Mouse (Mus musculus) Patski (cell line): ENCODE measurements around the gene Ubl4b. TPM values are rescaled to one million over a fixed set of nuclear protein-coding genes. Genes with fewer than 3 reads are reported as not detected.

Experiments
- ATAC-seq: fragments of 100-300 bp; one replicate; pipeline ENCODE4 v1.8.0; 2021
- CTCF ChIA-PET: fragments of 350-600 bp; sonication (Branson Sonifier 250); formaldehyde crosslinking; loops from one replicate; lab custom pipeline; 2022; ENCODE audit warnings: inconsistent platforms; lab: Charles Lee
- POLR2A ChIA-PET: fragments of 350-600 bp; sonication (Branson Sonifier 250); formaldehyde crosslinking; loops from one replicate; lab custom pipeline; 2022; ENCODE audit warnings: antibody characterized with exemption, inconsistent platforms; lab: Charles Lee
- DNase-seq: peaks from one replicate; pipeline ENCODE4 v3.0.0-alpha.2; 2011; ENCODE audit warnings: low read depth, low spot score
- H3K27me3 ChIP-seq: fragments of 371-371 bp; one replicate; pipeline ENCODE4 v1.5.1; 2021
- CTCF ChIP-seq: fragments of 100-300 bp; IDR thresholded peaks from one replicate; pipeline ENCODE4 v1.5.1; 2021
- in situ Hi-C: fragments of 300-500 bp; cut with MboI; formaldehyde crosslinking; loops from 3 replicates; pipeline ENCODE4 v1.11.1; 2018; ENCODE audit warnings: low pct_unique_long_range_greater_than_20kb, mixed read lengths
- polyA plus RNA-seq: library from polyadenylated mRNA; unstranded; gene quantifications from one replicate; pipeline ENCODE4 v1.2.3, GENCODE M21; 2021

The Ubl4b gene
- not detected for polyA plus RNA-seq

DNA sequence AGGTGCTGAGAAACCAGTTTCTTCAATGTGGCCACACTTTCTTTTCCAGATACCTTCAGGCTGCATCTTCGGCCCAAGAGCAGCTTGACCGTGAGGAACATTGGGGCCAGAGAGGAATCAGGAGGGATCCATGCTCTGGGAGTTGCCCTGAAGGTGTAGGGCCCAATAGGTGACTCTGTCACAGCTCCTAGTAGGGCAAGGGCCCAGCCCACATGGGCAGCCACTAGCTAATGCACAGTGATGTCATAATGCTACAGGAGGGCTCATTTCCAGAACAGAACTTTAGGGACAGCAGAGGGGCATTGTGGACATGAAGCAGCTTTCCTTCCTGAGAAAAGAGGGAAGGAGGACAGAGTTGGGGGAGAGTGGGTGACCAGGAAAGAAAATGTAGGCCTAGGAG, at the start of gene Ubl4b:
Ubl4b (minus strand) TSS at position 232 of the 400 bp plus-strand sequence.
- in situ Hi-C loops = loop anchor here (10.0 kb wide), 1 partner anchor 140 kb away; the partner anchor contains the start of gene Ahcyl1

DNA sequence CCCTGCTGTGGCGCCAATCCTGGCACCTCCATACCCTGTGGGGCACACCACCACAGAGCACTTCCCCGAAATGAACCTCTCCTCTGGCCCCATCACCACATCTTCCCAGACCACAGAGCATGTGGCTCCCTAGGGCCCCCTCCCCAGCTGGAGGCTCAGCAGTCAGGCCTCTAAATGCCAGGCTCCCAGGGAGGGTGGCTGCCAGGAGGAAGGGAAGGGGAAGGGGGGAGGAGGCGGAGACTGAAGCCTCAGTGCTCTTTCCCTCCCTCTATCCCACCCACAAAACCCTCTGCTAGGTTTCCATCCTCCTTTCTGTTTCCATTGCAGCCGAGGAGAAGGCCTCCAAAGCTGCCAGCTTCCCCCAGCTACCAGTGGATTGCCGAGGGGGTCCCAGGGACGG, 45.3 kb upstream of the Ubl4b start:
- TF ChIP-seq CTCF = no peak
- ATAC-seq = no peak
- no peak for DNase-seq
- ChIA-PET POLR2A (interaction anchor here (0.7 to 1.3 kb wide), 2 partner anchors 11 to 21 kb away, joined by 3 read pairs; no protein-coding TSS in a partner anchor), CTCF (interaction anchor here (1.4 to 5.7 kb wide), 5 partner anchors 12 to 48 kb away, joined by 3 to 39 read pairs (median 8); no protein-coding TSS in a partner anchor)
- in situ Hi-C loops = no loop called here
- no peaks in the 10 kb centered on the region for H3K27me3 ChIP-seq

More for the DNA sequence above, at the start of gene Ubl4b:
- ChIA-PET POLR2A (interaction anchor here (0.7 kb wide), 1 partner anchor 11 kb away, joined by 3 read pairs; no protein-coding TSS in a partner anchor), CTCF (interaction anchor here (0.7 to 3.1 kb wide), 6 partner anchors 11 to 312 kb away, joined by 3 to 18 read pairs (median 6); no protein-coding TSS in a partner anchor)
- TF ChIP-seq CTCF = no peak
- H3K27me3 ChIP-seq = no peaks in the 10 kb centered on the region
- no peak for ATAC-seq
- no peak for DNase-seq

DNA sequence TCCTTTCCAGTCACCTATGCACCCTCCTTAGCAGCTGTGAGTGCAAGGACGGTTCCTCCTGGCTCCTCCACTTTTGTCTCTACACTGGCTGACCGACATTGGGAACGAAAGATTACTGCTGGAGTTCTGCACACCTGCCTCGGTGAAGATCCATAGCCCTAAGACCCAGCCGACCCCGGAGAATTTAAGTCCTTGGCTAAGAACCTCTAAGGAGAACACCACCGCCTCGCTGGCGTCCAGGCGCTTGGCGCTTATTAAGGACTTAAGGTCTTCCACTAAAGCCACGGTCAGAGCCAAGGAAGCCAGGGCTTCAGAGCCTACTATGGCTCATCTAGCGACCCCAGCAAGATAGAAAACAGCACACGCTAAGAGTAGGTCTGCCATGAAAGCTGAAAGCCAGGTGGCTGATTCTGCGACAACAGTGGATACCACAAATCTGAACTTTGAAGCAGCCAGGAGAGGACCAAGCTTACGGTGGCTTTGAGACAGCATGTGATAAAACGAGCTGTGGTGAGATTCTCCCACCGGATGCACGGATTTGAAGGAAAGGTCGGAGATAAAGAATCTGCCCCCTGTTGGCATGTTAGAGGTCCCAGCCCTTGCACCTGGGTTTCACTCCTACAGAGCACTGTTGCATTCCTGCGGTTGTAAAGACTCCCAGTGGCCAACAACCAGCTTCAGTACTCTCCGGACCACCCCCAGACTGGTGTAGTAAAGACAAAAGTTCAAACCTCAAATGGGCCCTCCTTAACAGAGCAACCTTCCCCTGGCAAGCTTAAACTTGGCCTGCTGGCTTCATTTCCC, 42.9 kb upstream of the Ubl4b start:
- no peaks in the 10 kb centered on the region for H3K27me3 ChIP-seq
- no peak for ATAC-seq
- TF ChIP-seq CTCF = no peak
- in situ Hi-C loops = no loop called here
- DNase-seq = no peak
- CTCF ChIA-PET = interaction anchor here (0.8 to 2.6 kb wide), 6 partner anchors 12 to 49 kb away, joined by 3 to 13 read pairs (median 3); no protein-coding TSS in a partner anchor
- POLR2A ChIA-PET = no interaction called here

DNA sequence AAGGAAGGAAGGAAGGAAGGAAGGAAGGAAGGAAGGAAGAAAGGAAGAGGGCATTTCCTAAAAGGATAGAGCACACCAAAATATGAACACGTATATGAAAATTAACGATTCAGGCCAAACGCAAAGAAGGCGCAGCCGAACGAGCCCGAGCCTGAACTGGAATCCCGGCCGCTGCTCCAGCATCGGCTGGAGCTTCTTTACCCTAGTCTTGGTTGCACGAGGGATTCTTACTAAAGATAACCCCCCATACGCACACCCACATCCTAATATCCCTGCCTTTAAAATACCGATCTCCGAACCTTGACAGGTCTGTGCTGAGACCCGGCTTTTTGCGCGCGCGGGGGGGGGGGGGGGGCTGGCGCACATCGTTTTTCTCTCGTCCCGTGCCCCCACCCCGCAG, 42.3 kb upstream of the Ubl4b start:
- ChIA-PET POLR2A (no interaction called here), CTCF (interaction anchor here (1.4 to 1.6 kb wide), 2 partner anchors 12 to 38 kb away, joined by 3 to 13 read pairs; no protein-coding TSS in a partner anchor)
- in situ Hi-C loops = no loop called here
- ATAC-seq = no peak
- no peak for TF ChIP-seq CTCF
- no peaks in the 10 kb centered on the region for H3K27me3 ChIP-seq
- DNase-seq = no peak

DNA sequence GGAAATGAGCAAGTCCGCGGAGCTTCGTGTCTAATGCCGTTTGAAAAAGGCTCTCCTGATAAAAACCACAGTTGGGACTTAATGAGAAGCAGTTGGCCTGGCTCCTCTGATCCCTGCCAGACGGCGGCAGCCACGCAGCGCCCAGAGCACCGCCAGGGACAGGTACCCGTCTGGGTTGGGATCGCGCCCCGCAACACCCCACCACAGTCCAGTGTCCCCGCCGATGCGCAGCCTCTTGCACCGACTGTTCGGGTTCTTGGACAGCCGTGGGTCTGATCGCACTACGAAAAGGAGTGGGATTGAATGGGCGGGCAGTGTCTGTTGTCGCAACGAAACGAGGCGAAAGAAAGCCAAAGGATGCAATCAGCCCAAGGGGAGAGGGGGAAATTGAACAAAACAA, 41.7 kb upstream of the Ubl4b start:
- no peaks in the 10 kb centered on the region for H3K27me3 ChIP-seq
- DNase-seq (no peak), ATAC-seq (no peak)
- in situ Hi-C loops = no loop called here
- ChIA-PET POLR2A (no interaction called here), CTCF (no interaction called here)
- no peak for TF ChIP-seq CTCF

DNA sequence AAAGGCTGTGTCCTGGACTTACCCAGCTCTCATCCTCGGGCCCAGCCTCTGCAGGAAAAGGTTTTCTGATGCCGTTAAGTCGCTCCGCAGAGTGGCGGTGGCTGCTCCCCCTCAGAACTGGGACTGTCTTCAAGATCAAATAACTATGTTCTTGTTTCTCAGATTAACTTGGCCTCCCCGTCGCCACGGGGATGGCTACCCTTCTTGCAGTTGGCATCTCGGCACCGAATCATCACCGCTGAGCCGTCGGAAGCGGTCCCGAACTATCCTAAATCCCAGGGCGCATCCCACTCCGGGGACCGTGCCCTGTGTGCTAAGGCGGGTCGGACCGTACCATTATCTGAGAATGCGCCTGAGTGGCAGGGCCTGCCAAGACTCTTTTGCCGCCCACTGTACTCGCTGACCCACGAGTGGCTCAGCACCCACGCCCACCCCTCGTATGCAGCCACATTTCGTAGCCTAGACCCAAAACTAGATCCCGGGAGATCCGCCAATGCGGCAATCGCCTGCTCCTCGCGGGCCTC, 41.1 kb upstream of the Ubl4b start:
- in situ Hi-C loops = no loop called here
- DNase-seq = no peak

DNA sequence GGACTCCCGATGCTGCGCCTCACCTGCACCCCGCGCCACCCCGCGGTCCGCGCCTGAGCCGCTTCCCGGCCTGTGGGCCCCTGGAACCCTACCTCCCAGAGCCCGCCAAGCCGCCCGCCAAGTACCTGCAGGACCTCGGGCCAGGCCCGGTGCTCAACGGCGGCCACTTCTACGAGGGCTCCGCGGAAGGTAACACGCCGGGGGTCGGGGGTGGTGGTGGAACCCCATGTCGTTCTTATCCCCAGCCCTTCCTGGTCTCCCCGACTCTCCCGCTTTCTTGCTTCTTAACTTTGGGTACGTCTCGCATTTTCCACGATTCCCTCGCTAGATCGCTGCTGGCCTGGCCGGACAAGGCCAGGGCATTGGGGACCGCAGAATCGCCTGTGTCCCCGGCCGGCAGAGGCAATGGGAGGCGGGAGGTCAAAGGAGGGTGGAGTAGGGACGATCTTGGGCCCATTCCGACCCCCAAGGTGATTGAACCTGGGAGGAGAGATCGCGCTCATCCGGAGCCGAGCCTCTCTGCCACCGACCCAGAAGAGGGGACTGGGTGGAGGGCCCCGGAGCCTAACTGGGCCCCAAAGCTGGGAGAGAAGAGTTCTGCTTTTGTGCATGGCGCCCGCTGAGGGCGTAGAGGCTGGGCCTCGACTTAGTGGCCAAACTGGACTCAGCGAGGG, 40.5 kb upstream of the Ubl4b start:
- no peak for DNase-seq
- ATAC-seq = no peak
- in situ Hi-C loops = no loop called here
- no peaks in the 10 kb centered on the region for H3K27me3 ChIP-seq
- ChIA-PET CTCF (interaction anchor here (2.3 kb wide), 1 partner anchor 15 kb away, joined by 16 read pairs; no protein-coding TSS in a partner anchor), POLR2A (no interaction called here)
- no peak for TF ChIP-seq CTCF

More for the DNA sequence above, 41.1 kb upstream of the Ubl4b start:
- no peak for TF ChIP-seq CTCF
- POLR2A ChIA-PET = no interaction called here
- CTCF ChIA-PET = no interaction called here
- H3K27me3 ChIP-seq = no peaks in the 10 kb centered on the region
- no peak for ATAC-seq

DNA sequence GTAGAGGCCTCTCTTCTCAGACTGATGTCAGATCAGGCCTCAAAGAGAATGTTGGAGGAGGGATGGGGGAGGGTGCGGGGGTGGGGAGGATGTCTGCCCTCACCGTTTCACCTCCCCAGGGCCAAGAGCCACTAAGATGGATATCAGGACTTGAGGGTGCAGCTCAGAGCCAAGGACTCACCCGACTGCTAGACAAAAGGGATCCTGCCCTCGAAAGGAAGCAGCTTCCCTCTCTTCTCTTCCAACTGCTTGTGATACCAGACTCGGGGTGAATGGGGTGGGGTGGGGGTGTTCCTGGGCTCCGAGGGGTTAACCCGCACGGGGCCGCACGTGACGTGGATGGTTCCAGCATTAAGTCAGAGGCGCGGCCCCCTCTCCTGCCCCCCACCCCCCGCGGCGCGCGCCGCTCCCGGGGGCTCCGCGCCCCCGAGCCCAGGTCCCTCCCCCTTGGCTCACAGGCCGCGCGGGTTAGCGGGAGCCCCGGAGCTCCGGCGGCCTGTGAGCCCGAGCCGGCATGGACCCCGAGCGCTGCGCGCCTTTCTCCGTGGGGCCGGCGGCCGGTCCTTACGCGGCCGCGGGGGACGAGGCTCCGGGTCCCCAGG, 39.9 kb upstream of the Ubl4b start, which contains the start of gene Alx3:
Alx3 (plus strand) TSS at position 370 of the 602 bp plus-strand sequence.
- ATAC-seq = no peak
- CTCF ChIA-PET = interaction anchor here (0.7 to 2.3 kb wide), 5 partner anchors 11 to 45 kb away, joined by 3 to 16 read pairs (median 4); no protein-coding TSS in a partner anchor

DNA sequence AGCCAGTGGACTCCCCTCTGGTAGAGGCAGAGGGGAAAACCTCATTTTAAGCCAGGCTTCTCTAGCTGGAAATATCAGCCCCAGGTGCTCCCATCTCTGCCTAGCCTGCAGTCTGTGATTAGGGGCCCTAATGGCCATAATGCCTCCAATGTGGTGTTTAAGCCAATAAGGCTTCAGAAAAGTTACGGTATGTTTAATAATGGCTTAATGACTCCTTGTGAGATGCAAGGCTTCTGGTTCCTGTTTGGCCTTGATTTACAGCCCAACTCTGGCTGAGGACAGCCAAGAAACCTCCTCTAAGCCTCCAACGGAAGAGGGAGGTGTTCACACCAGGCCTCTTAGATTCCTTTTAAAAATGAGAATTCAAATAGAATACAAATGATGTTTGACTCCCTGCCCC, 38.8 kb upstream of the Ubl4b start:
- ChIA-PET CTCF (interaction anchor here (0.9 to 2.3 kb wide), 4 partner anchors 10 to 35 kb away, joined by 3 to 16 read pairs (median 5); no protein-coding TSS in a partner anchor), POLR2A (no interaction called here)
- TF ChIP-seq CTCF = no peak
- no peak for DNase-seq
- H3K27me3 ChIP-seq = no peaks in the 10 kb centered on the region
- in situ Hi-C loops = no loop called here
- no peak for ATAC-seq

More for the DNA sequence above, 39.9 kb upstream of the Ubl4b start, which contains the start of gene Alx3:
- DNase-seq = no peak
- no peak for TF ChIP-seq CTCF
- no peaks in the 10 kb centered on the region for H3K27me3 ChIP-seq
- POLR2A ChIA-PET = no interaction called here
- in situ Hi-C loops = no loop called here

DNA sequence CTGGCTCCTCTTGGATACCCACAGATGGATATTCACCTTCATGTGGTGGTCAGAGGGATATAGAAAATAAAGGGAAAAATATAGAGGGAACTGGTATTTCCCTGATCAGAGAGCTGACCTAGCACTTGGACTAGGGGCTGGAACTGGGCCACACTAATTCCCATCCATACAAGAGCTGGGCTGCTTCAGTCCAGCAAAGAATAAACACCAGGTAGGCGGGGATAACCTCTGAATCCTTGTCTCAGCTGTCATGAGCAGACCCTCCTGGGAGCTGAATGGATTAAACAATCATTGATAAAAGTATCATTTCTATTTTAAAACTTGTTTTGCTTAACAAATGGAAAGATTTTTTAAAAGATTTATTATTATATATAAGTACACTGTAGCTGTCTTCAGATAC, 36.7 kb upstream of the Ubl4b start:
- in situ Hi-C loops = no loop called here
- ChIA-PET POLR2A (interaction anchor here (0.5 kb wide), 1 partner anchor 11 kb away, joined by 4 read pairs; no protein-coding TSS in a partner anchor), CTCF (interaction anchor here (1.2 to 1.6 kb wide), 3 partner anchors 11 to 33 kb away, joined by 3 to 4 read pairs (median 3); no protein-coding TSS in a partner anchor)
- TF ChIP-seq CTCF = no peak
- DNase-seq (no peak), ATAC-seq (no peak)
- H3K27me3 ChIP-seq = no peaks in the 10 kb centered on the region
